Mouse (Mus musculus) forebrain, postnatal 0 days (tissue): Measurements from ENCODE around the gene Brip1. TPM values are rescaled to one million over a fixed set of nuclear protein-coding genes. Genes with fewer than 3 reads are reported as not detected.
A peak's percentile ranks its signal among the peaks of the same experiment; 100 is the strongest.

Source experiments
- ATAC-seq: fragments of 200-750 bp; cut with Nextera tagmentation; 2 replicates; pipeline ENCODE4 v1.8.0; 2017; ENCODE audit warnings: mild to moderate bottlenecking, moderate library complexity
- DNase-seq: peaks from one replicate; pipeline ENCODE4 v3.0.0-alpha.2; 2015
- H3K27ac ChIP-seq: fragments of 300-500 bp; sonication (generic); 2 replicates; pipeline ENCODE4 v1.5.1; 2014; ENCODE audit warnings: low read depth, mild to moderate bottlenecking, antibody characterized with exemption, low read length, moderate library complexity, mixed read lengths
- H3K27me3 ChIP-seq: fragments of 300-500 bp; sonication (generic); 2 replicates; pipeline ENCODE4 v1.6.1; 2014; ENCODE audit warnings: mild to moderate bottlenecking, low read length, mixed read lengths; ENCODE audit not compliant: insufficient read depth
- H3K36me3 ChIP-seq: fragments of 300-500 bp; sonication (generic); 2 replicates; pipeline ENCODE4 v1.6.1; 2014; ENCODE audit warnings: mild to moderate bottlenecking, moderate library complexity; ENCODE audit not compliant: insufficient read depth
- H3K4me1 ChIP-seq: fragments of 300-500 bp; sonication (generic); 2 replicates; pipeline ENCODE4 v1.6.1; 2014; ENCODE audit warnings: antibody characterized with exemption; ENCODE audit not compliant: insufficient read depth
- H3K4me2 ChIP-seq: fragments of 300-500 bp; sonication (generic); 2 replicates; pipeline ENCODE4 v1.6.1; 2014; ENCODE audit warnings: low read depth, mild to moderate bottlenecking, moderate library complexity
- H3K4me3 ChIP-seq: fragments of 300-500 bp; sonication (generic); 2 replicates; pipeline ENCODE4 v1.5.1; 2014; ENCODE audit warnings: low read depth, low read length, mixed read lengths
- H3K9ac ChIP-seq: fragments of 300-500 bp; sonication (generic); 2 replicates; pipeline ENCODE4 v1.6.1; 2014; ENCODE audit warnings: mild to moderate bottlenecking
- H3K9me3 ChIP-seq: fragments of 300-500 bp; sonication (generic); 2 replicates; pipeline ENCODE4 v1.6.1; 2016; ENCODE audit warnings: low read length
- CTCF ChIP-seq: sonication (generic); IDR thresholded peaks from 2 replicates; pipeline ENCODE4 v1.5.1; 2016; ENCODE audit warnings: antibody characterized with exemption, control low read depth, low read depth
- WGBS: fragments of 180-500 bp; shearing (Covaris S2); extraction: QIAGEN DNeasy Blood & Tissue Kit; methylation state at CpG from one replicate; pipeline ENCODE4 v1.1.7; 2014; 5-methylcytosine and 5-hydroxymethylcytosine counted together
- polyA plus RNA-seq: library from polyadenylated mRNA; unstranded; fragments of >200 nt; fragmentation: Nextera tagmentation; extraction: Ambion mirVana; gene quantifications from 2 replicates; pipeline ENCODE4 v1.2.1, GENCODE M21; 2015
- total RNA-seq: library from RNA; depleted of rRNA; stranded (reverse); fragments of >200 nt; gene quantifications from 2 replicates; pipeline ENCODE4 v1.2.3, GENCODE M21; 2014

Brip1 gene
- total and polyA plus RNA-seq, 2 experiments from 2014 or later, result 1.2 to 3.4 TPM

DNA sequence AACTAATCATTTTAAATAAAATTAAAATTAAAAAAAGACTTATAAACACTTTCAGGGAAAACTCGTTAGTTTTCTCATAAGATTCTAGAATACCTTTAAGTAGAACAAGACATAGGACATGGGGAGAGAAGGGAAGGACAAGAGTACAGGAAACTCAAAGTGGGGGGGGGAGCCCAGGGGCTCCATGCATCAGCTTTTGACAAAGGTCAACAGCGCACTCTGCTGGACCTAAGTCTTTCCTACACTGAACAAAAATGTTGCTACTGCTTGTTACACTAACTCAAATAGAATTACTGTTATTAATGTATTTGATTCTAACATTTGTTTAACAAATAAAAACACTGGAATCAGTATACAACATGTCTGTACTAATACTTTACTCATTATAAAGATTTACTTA is 26.8 kb downstream of the Brip1 start:
- no peaks in the 10 kb centered on the region for H3K9me3 ChIP-seq
- H3K4me1 ChIP-seq, result no peaks in the 10 kb centered on the region
- WGBS, result 65% methylated on average over 2 of the region's 2 CpGs
- H3K4me3 ChIP-seq, result no peak overlapping the region
- peak; percentile 75 for DNase-seq
- ATAC-seq, result no peak
- no peaks in the 10 kb centered on the region for H3K27me3 ChIP-seq
- H3K27ac ChIP-seq, result no peak overlapping the region
- peak; percentile 74 for TF ChIP-seq CTCF
- H3K9ac ChIP-seq, result no peak overlapping the region
- no peaks in the 10 kb centered on the region for H3K36me3 ChIP-seq
- no peak overlapping the region for H3K4me2 ChIP-seq

GRCm38 (mm10) chr11:86170743-86171142 is 30.2 kb downstream of the Brip1 start:
- H3K9me3 ChIP-seq, result no peaks in the 10 kb centered on the region
- no peak overlapping the region for H3K4me2 ChIP-seq
- no peak overlapping the region for H3K9ac ChIP-seq
- ATAC-seq, result no peak
- no peaks in the 10 kb centered on the region for H3K27me3 ChIP-seq
- no peak overlapping the region for H3K4me3 ChIP-seq
- H3K4me1 ChIP-seq, result no peaks in the 10 kb centered on the region
- DNase-seq, result no peak
- no peak overlapping the region for H3K27ac ChIP-seq
- WGBS, result 87% methylated on average over 2 of the region's 2 CpGs
- H3K36me3 ChIP-seq, result no peaks in the 10 kb centered on the region
- TF ChIP-seq CTCF, result no peak

GRCm38 (mm10) chr11:86160251-86160650 is 40.7 kb downstream of the Brip1 start:
- H3K9ac ChIP-seq, result no peak overlapping the region
- H3K4me2 ChIP-seq, result no peak overlapping the region
- no peaks in the 10 kb centered on the region for H3K4me1 ChIP-seq
- no peak overlapping the region for H3K27ac ChIP-seq
- no peak for DNase-seq
- H3K36me3 ChIP-seq, result no peaks in the 10 kb centered on the region
- H3K9me3 ChIP-seq, result no peaks in the 10 kb centered on the region
- H3K4me3 ChIP-seq, result no peak overlapping the region
- TF ChIP-seq CTCF, result no peak
- 72% methylated on average over 2 of the region's 2 CpGs for WGBS
- ATAC-seq, result no peak
- no peaks in the 10 kb centered on the region for H3K27me3 ChIP-seq

DNA sequence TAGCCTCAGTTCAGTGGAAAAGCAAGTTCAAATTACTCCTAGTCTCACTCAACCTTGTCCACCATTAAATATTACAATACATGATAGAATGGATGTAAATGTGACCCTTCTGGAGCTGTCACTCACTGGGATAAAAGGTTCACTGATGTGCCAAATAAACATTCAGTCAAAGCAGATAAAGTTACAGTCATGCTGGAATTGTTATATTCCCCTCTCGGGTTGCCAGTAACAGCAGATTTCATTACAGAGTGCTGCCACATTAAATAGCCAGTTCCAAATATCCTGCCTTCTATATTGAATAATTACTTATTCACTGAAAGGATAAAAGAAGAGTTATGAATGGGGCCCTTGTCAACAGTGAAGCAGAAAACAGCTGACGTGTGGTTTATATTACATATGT is 42.0 kb downstream of the Brip1 start:
- H3K4me2 ChIP-seq, result no peak overlapping the region
- no peaks in the 10 kb centered on the region for H3K36me3 ChIP-seq
- DNase-seq (no peak), ATAC-seq (no peak)
- no peaks in the 10 kb centered on the region for H3K27me3 ChIP-seq
- no peaks in the 10 kb centered on the region for H3K4me1 ChIP-seq
- 20% methylated on average over 2 of the region's 2 CpGs for WGBS
- H3K27ac ChIP-seq, result no peak overlapping the region
- no peaks in the 10 kb centered on the region for H3K9me3 ChIP-seq
- no peak overlapping the region for H3K4me3 ChIP-seq
- H3K9ac ChIP-seq, result no peak overlapping the region
- no peak for TF ChIP-seq CTCF

DNA sequence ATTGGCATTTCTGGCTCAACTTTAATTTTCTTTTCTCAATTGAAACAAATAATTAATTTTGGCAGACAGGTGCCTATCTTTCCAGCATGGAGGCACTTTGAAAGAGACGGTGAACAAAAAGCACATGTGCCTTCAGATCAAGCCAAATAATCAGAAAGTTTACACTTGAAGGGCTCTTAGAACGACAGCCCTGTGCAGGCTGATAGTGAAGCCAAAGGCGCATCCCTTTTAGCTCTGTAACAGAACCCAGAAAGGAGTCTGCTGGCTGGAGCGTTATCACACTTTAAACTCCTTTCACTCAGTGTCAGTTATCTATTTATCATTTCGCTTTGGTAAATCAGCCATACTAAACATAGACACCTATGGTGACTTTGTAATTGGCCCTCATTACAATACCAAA is 45.4 kb downstream of the Brip1 start:
- TF ChIP-seq CTCF, result no peak
- Histone ChIP-seq H3K4me3 (no peak overlapping the region), H3K4me2 (no peak overlapping the region), H3K9me3 (no peaks in the 10 kb centered on the region), H3K4me1 (no peaks in the 10 kb centered on the region), H3K27ac (no peak overlapping the region), H3K27me3 (no peaks in the 10 kb centered on the region), H3K36me3 (no peaks in the 10 kb centered on the region), H3K9ac (no peak overlapping the region)
- DNase-seq, result no peak
- no peak for ATAC-seq
- 68% methylated on average over 5 of the region's 5 CpGs for WGBS

DNA sequence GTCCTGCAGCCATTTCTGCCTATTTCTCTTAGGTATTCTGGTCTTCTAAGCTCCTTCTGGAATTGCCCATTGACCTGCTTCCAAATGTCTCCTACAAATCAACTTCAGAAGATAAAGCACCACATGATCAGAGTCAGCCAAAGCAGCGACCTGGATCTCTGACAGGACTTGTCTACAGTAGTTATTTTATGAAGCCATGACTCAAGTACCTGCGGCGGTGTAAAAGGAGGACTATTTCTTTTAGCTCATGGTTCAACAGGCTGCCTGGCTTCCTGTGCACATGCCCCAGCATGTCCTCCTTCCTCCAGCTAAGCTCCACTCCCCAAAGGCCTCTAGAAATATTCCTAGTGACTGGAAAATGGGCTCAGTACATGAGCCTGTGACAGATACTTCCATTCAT is 69.7 kb downstream of the Brip1 start:
- H3K9me3 ChIP-seq, result no peaks in the 10 kb centered on the region
- no peak overlapping the region for H3K9ac ChIP-seq
- WGBS, result 93% methylated on average over 3 of the region's 3 CpGs
- H3K4me1 ChIP-seq, result no peaks in the 10 kb centered on the region
- no peak overlapping the region for H3K4me2 ChIP-seq
- no peaks in the 10 kb centered on the region for H3K36me3 ChIP-seq
- no peak overlapping the region for H3K27ac ChIP-seq
- DNase-seq (no peak), ATAC-seq (no peak)
- TF ChIP-seq CTCF, result no peak
- no peak overlapping the region for H3K4me3 ChIP-seq
- no peaks in the 10 kb centered on the region for H3K27me3 ChIP-seq

DNA sequence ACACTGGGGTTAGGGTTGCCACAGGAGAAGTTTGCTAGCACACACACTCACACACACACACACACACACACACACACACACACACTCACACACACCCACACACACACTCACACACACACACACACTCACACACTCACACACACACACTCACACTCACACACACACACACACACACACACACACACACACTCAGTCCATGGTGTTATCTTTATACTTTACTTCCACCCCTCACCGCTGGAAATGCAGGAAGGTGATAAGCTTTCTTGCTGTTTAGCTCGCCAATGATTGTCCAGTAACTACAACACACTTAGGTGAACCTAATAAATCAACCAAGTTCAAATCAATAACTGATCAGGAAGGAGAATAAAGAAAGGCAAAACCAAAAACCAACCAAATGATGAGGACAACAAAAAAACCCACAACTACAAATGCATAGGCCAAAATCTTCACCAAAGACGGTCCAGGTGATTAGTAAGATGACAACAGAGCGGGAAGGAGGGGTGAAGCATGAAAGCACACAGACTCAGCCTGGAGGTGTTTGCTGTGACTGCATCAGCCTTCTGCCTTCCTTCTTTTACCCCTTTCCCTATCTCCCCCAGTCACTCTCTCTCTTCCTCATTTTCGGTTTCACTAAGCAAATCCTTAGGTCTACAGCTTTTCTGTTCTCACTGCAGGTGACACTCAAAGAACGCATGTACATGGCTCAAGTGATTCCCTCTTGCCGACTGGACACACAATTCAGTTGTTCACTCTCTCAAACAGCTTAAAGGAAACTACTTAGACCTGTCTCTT is 83.7 kb downstream of the Brip1 start:
- H3K4me1 ChIP-seq, result no peaks in the 10 kb centered on the region
- DNase-seq (no peak), ATAC-seq (no peak)
- 84% methylated on average over 7 of the region's 7 CpGs for WGBS
- no peak overlapping the region for H3K27ac ChIP-seq
- H3K9ac ChIP-seq, result no peak overlapping the region
- no peak overlapping the region for H3K4me3 ChIP-seq
- H3K4me2 ChIP-seq, result no peak overlapping the region
- TF ChIP-seq CTCF, result no peak
- H3K27me3 ChIP-seq, result no peaks in the 10 kb centered on the region
- H3K9me3 ChIP-seq, result no peaks in the 10 kb centered on the region
- no peaks in the 10 kb centered on the region for H3K36me3 ChIP-seq
